Mouse (Mus musculus): ENCODE data around the gene Fuom. TPM values are rescaled to one million over a fixed set of nuclear protein-coding genes. Genes with fewer than 3 reads are reported as not detected.

Fuom gene
- polyA plus RNA-seq, 1 experiment from 2014 or later: 37.6 TPM

- no peaks in the 10 kb centered on the region for H3K4me1 ChIP-seq (replicated peaks)
- no peak overlapping the region for H3K27ac ChIP-seq (replicated peaks)
- no peak overlapping the region for H3K4me2 ChIP-seq
- H3K9me3 ChIP-seq: no peaks in the 10 kb centered on the region
- H3K9ac ChIP-seq: no peak overlapping the region
- ATAC-seq (ENCODE audit: low FRiP score, low read depth): no peak
- no peaks in the 10 kb centered on the region for H3K36me3 ChIP-seq
- H3K27me3 ChIP-seq: no peaks in the 10 kb centered on the region
- H3K4me3 ChIP-seq: no peak overlapping the region
These were observed 6.2 kb downstream of the Fuom start for GRCm38 (mm10) chr7:140096055-140096454.

DNA sequence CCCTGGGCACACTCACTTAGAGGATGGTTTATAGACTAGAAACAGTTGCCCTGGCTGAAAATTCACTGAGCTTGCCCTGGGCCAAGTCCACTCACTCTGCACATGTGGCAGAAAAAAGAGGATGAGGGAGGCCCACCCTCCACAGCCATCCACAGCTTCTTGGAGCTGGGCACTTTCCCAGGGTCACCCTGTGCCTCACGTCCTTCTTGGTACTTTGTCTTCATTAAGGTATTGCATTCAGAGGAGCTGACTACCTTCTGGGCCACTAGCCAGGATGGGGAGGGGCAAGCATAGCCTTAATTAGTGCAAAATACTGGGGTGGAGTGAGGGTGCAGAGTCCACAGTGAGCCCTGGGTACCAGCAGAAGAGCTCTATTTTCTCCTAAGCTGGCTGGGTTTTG, 6.7 kb downstream of the Fuom start:
- Histone ChIP-seq H3K4me1 (replicated peaks) (no peaks in the 10 kb centered on the region), H3K27ac (replicated peaks) (no peak overlapping the region), H3K4me3 (no peak overlapping the region), H3K9ac (no peak overlapping the region), H3K36me3 (no peaks in the 10 kb centered on the region), H3K9me3 (no peaks in the 10 kb centered on the region), H3K27me3 (no peaks in the 10 kb centered on the region), H3K4me2 (no peak overlapping the region)
- WGBS: 48% methylated on average over 1 of the region's 1 CpGs
- ATAC-seq (ENCODE audit: low FRiP score, low read depth): no peak

- ATAC-seq (ENCODE audit: low FRiP score, low read depth): no peak
- Histone ChIP-seq H3K4me2 (no peak overlapping the region), H3K9me3 (no peaks in the 10 kb centered on the region), H3K27ac (replicated peaks) (no peak overlapping the region), H3K36me3 (no peaks in the 10 kb centered on the region), H3K27me3 (no peaks in the 10 kb centered on the region), H3K4me1 (replicated peaks) (no peaks in the 10 kb centered on the region), H3K4me3 (no peak overlapping the region), H3K9ac (no peak overlapping the region)
- WGBS: 74% methylated on average over 5 of the region's 5 CpGs
These were observed 7.3 kb downstream of the Fuom start for GRCm38 (mm10) chr7:140094954-140095353.

DNA sequence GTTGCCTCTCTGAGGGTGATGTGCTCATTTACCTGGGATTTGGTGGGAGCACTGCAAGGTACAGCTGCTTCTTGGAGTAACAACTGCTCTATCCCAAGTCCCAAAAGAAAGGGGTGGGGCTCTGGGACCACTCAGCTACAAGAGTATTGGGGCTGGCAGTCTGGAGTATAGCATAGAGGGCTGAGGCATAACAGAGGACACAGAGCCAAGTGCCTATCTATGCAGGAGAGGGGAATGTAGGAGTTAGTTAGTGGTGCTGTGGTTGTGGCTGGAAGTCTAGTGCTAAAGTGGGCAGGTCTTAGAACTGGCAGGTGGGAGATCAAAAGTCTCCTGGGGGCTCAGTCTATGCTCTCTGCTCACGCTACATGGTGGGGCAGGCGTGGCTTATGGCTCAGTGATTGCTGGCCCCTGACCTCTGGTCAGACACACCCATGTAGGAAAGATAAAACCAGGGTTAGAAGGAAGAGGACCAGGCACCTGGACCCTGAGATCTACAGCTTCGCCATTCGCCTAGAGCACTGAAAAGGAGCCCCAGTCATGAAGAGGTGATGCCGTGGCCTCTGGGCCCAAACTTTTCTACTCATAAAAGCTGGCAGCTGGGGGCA, 9.2 kb downstream of the Fuom start, which contains the start of gene Prap1:
Prap1 (plus strand) TSS at position 472 of the 605 bp plus-strand sequence.
- Histone ChIP-seq H3K36me3 (no peaks in the 10 kb centered on the region), H3K27me3 (no peaks in the 10 kb centered on the region), H3K9me3 (no peaks in the 10 kb centered on the region), H3K4me1 (replicated peaks) (no peaks in the 10 kb centered on the region), H3K4me3 (no peak within 1 kb of the TSS), H3K27ac (replicated peaks) (no peak within 1 kb of the TSS), H3K4me2 (no peak within 1 kb of the TSS), H3K9ac (no peak within 1 kb of the TSS)
- WGBS: 68% methylated on average over 5 of the region's 5 CpGs
- ATAC-seq (ENCODE audit: low FRiP score, low read depth): no peak

- no peak overlapping the region for H3K4me2 ChIP-seq
- no peaks in the 10 kb centered on the region for H3K9me3 ChIP-seq
- H3K27ac ChIP-seq (replicated peaks): no peak overlapping the region
- no peaks in the 10 kb centered on the region for H3K4me1 ChIP-seq (replicated peaks)
- WGBS: 76% methylated on average over 10 of the region's 10 CpGs
- H3K36me3 ChIP-seq: no peaks in the 10 kb centered on the region
- no peaks in the 10 kb centered on the region for H3K27me3 ChIP-seq
- H3K9ac ChIP-seq: no peak overlapping the region
- H3K4me3 ChIP-seq: no peak overlapping the region
- ATAC-seq (ENCODE audit: low FRiP score, low read depth): no peak
These were observed 11.6 kb downstream of the Fuom start for GRCm38 (mm10) chr7:140090601-140091000.

DNA sequence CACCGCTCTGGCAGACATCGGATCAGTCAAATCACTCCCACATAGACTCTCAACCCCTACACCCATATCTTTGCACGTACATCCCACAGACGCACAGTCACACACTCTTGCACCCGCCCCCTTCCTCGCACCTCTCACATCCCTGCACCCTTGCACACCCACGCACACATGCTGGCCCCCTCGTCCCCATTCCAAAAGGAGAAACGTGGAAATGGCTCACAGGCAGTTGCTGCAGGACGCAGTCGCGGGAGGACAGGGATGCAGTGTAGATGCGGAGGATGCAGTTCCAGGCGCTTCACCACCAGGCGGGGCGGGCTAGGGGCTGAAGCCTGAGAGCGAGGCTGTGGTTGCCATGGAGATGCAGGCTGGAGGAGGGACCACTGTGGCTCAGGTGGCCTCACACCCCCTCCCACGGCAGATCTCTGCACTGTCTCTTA, 20.0 kb downstream of the Fuom start, which contains the start of gene Caly:
Caly (minus strand) TSS at position 307 of the 437 bp plus-strand sequence.
- H3K4me3 ChIP-seq: peak within 1 kb of the TSS; percentile 49
- peak within 1 kb of the TSS; percentile 64 for H3K4me2 ChIP-seq
- peak within 1 kb of the TSS; percentile 79 for H3K9ac ChIP-seq
- WGBS: 2% methylated on average over 18 of the region's 18 CpGs
- H3K27ac ChIP-seq (replicated peaks): peak within 1 kb of the TSS; percentile 88
- no peaks in the 10 kb centered on the region for H3K36me3 ChIP-seq
- H3K4me1 ChIP-seq (replicated peaks): peaks cover 25% of the 10 kb centered on the region
- peak; percentile 88 for ATAC-seq (ENCODE audit: low FRiP score, low read depth)
- H3K27me3 ChIP-seq: no peaks in the 10 kb centered on the region
- H3K9me3 ChIP-seq: no peaks in the 10 kb centered on the region

- Histone ChIP-seq H3K4me1 (replicated peaks) (peaks cover 25% of the 10 kb centered on the region), H3K36me3 (no peaks in the 10 kb centered on the region), H3K9ac (peak overlapping the region; percentile 79), H3K27ac (replicated peaks) (peak overlapping the region; percentile 88), H3K4me3 (peak overlapping the region; percentile 49), H3K27me3 (no peaks in the 10 kb centered on the region), H3K9me3 (no peaks in the 10 kb centered on the region), H3K4me2 (peak overlapping the region; percentile 64)
- ATAC-seq (ENCODE audit: low FRiP score, low read depth): peak; percentile 44
- 7% methylated on average over 20 of the region's 20 CpGs for WGBS
These were observed 20.6 kb downstream of the Fuom start for GRCm38 (mm10) chr7:140081408-140082241.

- peak overlapping the region; percentile 64 for H3K4me2 ChIP-seq
- peak overlapping the region; percentile 49 for H3K4me3 ChIP-seq
- peak; percentile 81 for ATAC-seq (ENCODE audit: low FRiP score, low read depth)
- peaks cover 25% of the 10 kb centered on the region for H3K4me1 ChIP-seq (replicated peaks)
- H3K27me3 ChIP-seq: no peaks in the 10 kb centered on the region
- no peaks in the 10 kb centered on the region for H3K9me3 ChIP-seq
- 2% methylated on average over 24 of the region's 24 CpGs for WGBS
- H3K9ac ChIP-seq: peak overlapping the region; percentile 79
- H3K27ac ChIP-seq (replicated peaks): peak overlapping the region; percentile 88
- H3K36me3 ChIP-seq: no peaks in the 10 kb centered on the region
These were observed 21.6 kb downstream of the Fuom start for GRCm38 (mm10) chr7:140080503-140081156.

DNA sequence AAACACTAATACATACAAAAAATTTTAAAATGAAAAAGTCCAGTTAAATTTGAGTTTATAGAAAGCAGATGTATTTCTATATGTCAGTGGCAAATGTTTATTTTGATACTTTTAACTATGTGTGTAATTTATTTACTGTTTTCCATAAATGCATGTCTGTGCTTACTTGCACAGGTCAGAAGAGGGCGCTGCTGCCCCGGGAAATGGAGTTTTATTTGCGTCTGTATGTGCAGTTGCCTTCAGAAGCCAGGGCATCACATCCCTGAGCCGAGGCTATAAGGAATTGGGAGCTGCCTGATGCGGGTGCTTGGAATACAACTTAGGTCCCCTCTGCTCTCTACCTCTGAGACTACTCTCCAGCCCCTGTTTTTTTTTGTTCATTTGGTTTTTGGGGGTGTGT, 23.5 kb downstream of the Fuom start:
- H3K27me3 ChIP-seq: no peaks in the 10 kb centered on the region
- no peak overlapping the region for H3K9ac ChIP-seq
- peaks cover 2% of the 10 kb centered on the region; the same call in 1 of the 2 replicates for H3K36me3 ChIP-seq
- H3K27ac ChIP-seq (replicated peaks): 0 out of 2 replicates have a peak overlapping the region, but pooled peaks have one; percentile 88
- 9% methylated on average over 5 of the region's 5 CpGs for WGBS
- H3K4me3 ChIP-seq: no peak overlapping the region
- no peak overlapping the region for H3K4me2 ChIP-seq
- no peaks in the 10 kb centered on the region for H3K9me3 ChIP-seq
- ATAC-seq (ENCODE audit: low FRiP score, low read depth): no peak
- H3K4me1 ChIP-seq (replicated peaks): peaks cover 25% of the 10 kb centered on the region

GRCm38 (mm10) chr7:140077698-140078097, 24.5 kb downstream of the Fuom start:
- Histone ChIP-seq H3K9me3 (no peaks in the 10 kb centered on the region), H3K4me3 (no peak overlapping the region), H3K9ac (no peak overlapping the region), H3K4me2 (no peak overlapping the region), H3K36me3 (peaks cover 10% of the 10 kb centered on the region), H3K27me3 (no peaks in the 10 kb centered on the region), H3K4me1 (replicated peaks) (peaks cover 21% of the 10 kb centered on the region), H3K27ac (replicated peaks) (no peak overlapping the region)
- 82% methylated on average over 6 of the region's 6 CpGs for WGBS
- ATAC-seq (ENCODE audit: low FRiP score, low read depth): no peak

DNA sequence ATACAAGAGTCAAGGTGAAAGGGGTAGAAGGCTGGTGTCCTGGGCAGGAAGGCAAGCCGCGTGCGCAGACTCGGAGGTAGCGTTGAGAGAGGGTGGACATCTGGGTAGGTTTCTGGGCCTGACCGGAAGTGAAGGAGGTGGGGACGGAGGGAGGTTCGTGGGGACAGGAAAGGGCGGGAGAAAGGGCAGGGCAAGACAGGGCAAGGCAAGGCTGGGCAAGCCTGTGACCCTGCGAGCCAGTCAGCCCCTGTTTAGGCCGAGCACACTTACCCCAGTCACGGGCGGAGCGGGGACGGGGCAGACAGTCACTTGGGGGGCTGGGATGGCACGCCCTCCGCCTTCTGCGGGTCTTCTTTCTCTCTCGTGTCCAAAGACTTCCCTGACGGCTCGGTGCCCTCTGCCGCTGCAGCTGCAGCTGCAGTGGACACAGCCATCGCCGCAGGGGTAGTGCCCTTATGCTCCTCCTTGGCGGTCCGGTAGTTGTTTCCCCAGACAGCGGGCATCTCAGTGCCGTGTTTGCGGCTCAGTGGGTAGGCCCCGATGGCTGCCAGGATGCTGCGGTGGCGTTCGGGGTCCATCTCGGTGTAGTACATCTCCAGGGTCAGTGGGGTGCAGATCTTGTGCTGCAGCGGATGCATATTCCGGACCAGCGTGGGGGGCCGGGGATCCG, 32.1 kb downstream of the Fuom start:
- H3K9me3 ChIP-seq: no peaks in the 10 kb centered on the region
- peak overlapping the region; percentile 9; the same call in 1 of the 2 replicates for H3K4me3 ChIP-seq
- WGBS: 32% methylated on average over 39 of the region's 39 CpGs
- peaks cover 34% of the 10 kb centered on the region for H3K36me3 ChIP-seq
- H3K9ac ChIP-seq: no peak overlapping the region
- peak; percentile 29; the same call in 1 of the 2 replicates for ATAC-seq (ENCODE audit: low FRiP score, low read depth)
- H3K27ac ChIP-seq (replicated peaks): no peak overlapping the region
- no peaks in the 10 kb centered on the region for H3K4me1 ChIP-seq (replicated peaks)
- 0 out of 2 replicates have a peak, but pooled peaks cover 5% of the 10 kb centered on the region for H3K27me3 ChIP-seq
- peak overlapping the region; percentile 42 for H3K4me2 ChIP-seq
